Mouse (Mus musculus): ENCODE measurements around the gene Baz2b.
"Not testable (repeated sequence)": the region's sequence is repeated elsewhere in the genome, so short reads cannot be mapped to it uniquely, and the experiment has no call there.

Gene Baz2b

GRCm38 (mm10) chr2:59876482-59876881, 333.2 kb downstream of the Baz2b start:
- no peak for DNase-seq (ENCODE audit: low read depth, low spot score)

DNA sequence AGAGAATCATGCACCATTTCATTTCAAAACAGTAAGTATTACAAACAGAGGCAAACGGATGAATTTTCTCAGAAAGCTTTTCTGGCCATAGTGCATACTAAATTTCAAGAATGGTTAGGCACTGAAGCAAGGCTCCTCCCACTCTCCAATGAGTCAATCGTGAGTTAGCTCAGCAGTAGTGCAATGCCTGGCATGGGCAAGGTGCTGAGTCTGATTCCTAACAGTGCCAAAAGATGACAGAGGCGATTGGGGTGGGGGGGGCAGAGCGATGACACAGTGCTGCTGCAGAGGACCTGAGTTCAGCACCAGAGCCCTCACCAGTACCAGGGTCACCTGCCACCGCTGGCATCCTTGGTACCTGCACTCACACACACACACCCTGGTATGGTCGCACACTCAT, 339.1 kb downstream of the Baz2b start:
- DNase-seq (ENCODE audit: low read depth, low spot score): peak; percentile 46

- no peak for DNase-seq (ENCODE audit: low read depth, low spot score)
These were observed 347.0 kb downstream of the Baz2b start for GRCm38 (mm10) chr2:59862618-59863017.

- DNase-seq (ENCODE audit: low read depth, low spot score): peak; percentile 52
These were observed 355.3 kb downstream of the Baz2b start for GRCm38 (mm10) chr2:59854363-59854762.

DNA sequence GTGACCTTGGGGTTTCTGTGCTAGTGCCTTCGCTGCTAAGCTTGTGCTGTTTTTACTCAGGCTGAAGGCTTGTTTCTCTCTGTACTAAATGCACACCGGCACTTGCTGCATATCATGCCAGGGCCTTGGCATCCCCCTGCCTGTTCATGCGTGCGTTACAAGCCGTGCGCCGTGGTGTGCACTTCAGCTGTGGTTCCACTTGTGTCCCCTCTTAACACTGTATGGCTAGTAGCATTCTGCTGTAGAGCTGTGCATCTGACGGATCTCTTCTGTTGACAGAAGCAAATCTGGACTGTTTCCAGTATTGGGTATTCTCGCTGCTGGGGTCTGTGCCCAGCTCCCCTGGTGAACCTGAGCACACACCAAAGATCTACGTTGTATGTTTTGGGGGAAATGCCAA, 356.1 kb downstream of the Baz2b start:
- no peak for DNase-seq (ENCODE audit: low read depth, low spot score)

DNA sequence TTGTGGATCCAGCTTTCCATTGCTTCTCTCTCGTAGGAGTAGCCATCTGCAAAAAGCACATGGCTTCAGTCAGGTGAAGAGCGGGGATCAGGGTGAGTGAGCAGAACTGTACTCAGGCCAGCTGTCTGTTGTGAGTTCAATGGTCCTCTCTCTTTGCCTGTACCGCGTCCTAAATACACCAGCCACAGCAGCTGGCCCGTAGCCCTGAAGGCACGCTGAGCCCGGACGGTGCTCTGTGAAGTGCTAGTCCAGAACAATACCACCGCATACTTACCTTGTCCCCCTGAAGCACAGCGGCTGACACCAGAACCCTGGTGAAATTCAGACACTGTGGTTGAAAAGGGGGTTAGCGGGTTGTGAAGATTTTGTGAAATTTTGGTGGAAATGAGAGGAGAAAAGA, 356.7 kb downstream of the Baz2b start:
- no peak for DNase-seq (ENCODE audit: low read depth, low spot score)

DNA sequence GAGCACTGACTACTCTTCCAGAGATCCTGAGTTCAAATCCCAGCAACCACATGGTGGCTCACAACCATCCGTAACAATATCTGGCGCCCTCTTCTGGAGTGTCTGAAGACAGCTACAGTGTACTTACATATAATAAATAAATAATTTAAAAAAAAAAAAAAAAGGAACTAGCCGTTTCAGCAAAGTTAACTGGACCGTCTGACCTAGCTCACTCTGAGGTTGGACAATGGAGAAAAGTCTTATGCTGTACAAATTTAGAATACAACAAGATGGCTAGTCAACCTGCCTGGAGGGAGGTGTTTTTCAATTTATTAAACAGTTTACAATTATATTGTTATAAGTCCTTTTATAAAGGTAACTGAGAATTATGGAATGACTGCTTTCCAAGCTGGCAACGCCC, 357.8 kb downstream of the Baz2b start:
- DNase-seq (ENCODE audit: low read depth, low spot score): not testable (repeated sequence)

Measured in brain, adult 2 months (tissue).